Mouse (Mus musculus) gastrocnemius, postnatal 4 days (tissue): ENCODE data around the gene Pid1. TPM values are rescaled to one million over a fixed set of nuclear protein-coding genes. Genes with fewer than 3 reads are reported as not detected.
"Not testable (repeated sequence)": the region's sequence is repeated elsewhere in the genome, so short reads cannot be mapped to it uniquely, and the experiment has no call there.

Experiments used
- DNase-seq, 2 experiments: peaks; one replicate each; pipeline ENCODE4 v3.0.0; 2021 to 2022; ENCODE audit warnings: low spot score in 2 of 2, mixed read lengths in 2 of 2
- total RNA-seq, 2 experiments: library from RNA; stranded (reverse); gene quantifications; 2 replicates each; pipeline ENCODE4 v1.2.3; 2021

The Pid1 gene
- total RNA-seq, 2 experiments from 2014 or later = 29.1 to 33.9 TPM

GRCm38 (mm10) chr1:84278359-84279255 is 85.4 kb downstream of the Pid1 start:
- no peak for DNase-seq

GRCm38 (mm10) chr1:84272951-84273350 is 91.0 kb downstream of the Pid1 start:
- no peak for DNase-seq

GRCm38 (mm10) chr1:84271712-84272200 is 92.2 kb downstream of the Pid1 start:
- DNase-seq = no peak

- no peak for DNase-seq
Observed at GRCm38 (mm10) chr1:84257656-84258055, 106.3 kb downstream of the Pid1 start.

- no peak for DNase-seq
Observed at GRCm38 (mm10) chr1:84254361-84254760, 109.6 kb downstream of the Pid1 start.

- no peak for DNase-seq
Observed at GRCm38 (mm10) chr1:84253838-84254237, 110.1 kb downstream of the Pid1 start.

GRCm38 (mm10) chr1:84251205-84251604 is 112.8 kb downstream of the Pid1 start:
- no peak for DNase-seq

- DNase-seq = no peak
Observed at GRCm38 (mm10) chr1:84250770-84251169, 113.2 kb downstream of the Pid1 start.

GRCm38 (mm10) chr1:84249772-84250338 is 114.1 kb downstream of the Pid1 start:
- no peak for DNase-seq

- peak in 1 of 2 experiments; percentile 27 for DNase-seq
Observed at GRCm38 (mm10) chr1:84247111-84247510, 116.9 kb downstream of the Pid1 start.

GRCm38 (mm10) chr1:84241192-84241828 is 122.7 kb downstream of the Pid1 start:
- no peak for DNase-seq

GRCm38 (mm10) chr1:84240203-84240602 is 123.8 kb downstream of the Pid1 start:
- no peak for DNase-seq

- DNase-seq = no peak
Observed at GRCm38 (mm10) chr1:84230431-84230830, 133.5 kb downstream of the Pid1 start.

GRCm38 (mm10) chr1:84225626-84226025 is 138.4 kb downstream of the Pid1 start:
- DNase-seq = peak in 1 of 2 experiments; percentile 39

GRCm38 (mm10) chr1:84222051-84222450 is 141.9 kb downstream of the Pid1 start:
- no peak for DNase-seq

- no peak for DNase-seq
Observed at GRCm38 (mm10) chr1:84218605-84219004, 145.4 kb downstream of the Pid1 start.

GRCm38 (mm10) chr1:84217777-84218176 is 146.2 kb downstream of the Pid1 start:
- no peak for DNase-seq

GRCm38 (mm10) chr1:84211507-84211906 is 152.5 kb downstream of the Pid1 start:
- DNase-seq = no peak

GRCm38 (mm10) chr1:84205746-84206145 is 158.2 kb downstream of the Pid1 start:
- DNase-seq = not testable (repeated sequence)

- no peak for DNase-seq
Observed at GRCm38 (mm10) chr1:84203494-84203893, 160.5 kb downstream of the Pid1 start.

GRCm38 (mm10) chr1:84199890-84200289 is 164.1 kb downstream of the Pid1 start:
- DNase-seq = no peak

- DNase-seq = no peak
Observed at GRCm38 (mm10) chr1:84198887-84199286, 165.1 kb downstream of the Pid1 start.
